Mouse (Mus musculus) left cerebral cortex, postnatal 14 days (tissue): Measurements from ENCODE around the gene Afap1. TPM values are rescaled to one million over a fixed set of nuclear protein-coding genes. Genes with fewer than 3 reads are reported as not detected.
A peak's percentile ranks its signal among the peaks of the same experiment; 100 is the strongest.

Source experiments
- DNase-seq, 2 experiments: peaks; one replicate each; pipeline ENCODE4 v3.0.0; 2021 to 2022; ENCODE audit warnings: low spot score in 2 of 2, mixed read lengths in 1 of 2
- intact Hi-C: fragments of 180-260 bp; cut with DNase I; formaldehyde crosslinking; loops from one replicate; pipeline ENCODE4 v1.15.1; 2025
- long read RNA-seq, 2 experiments: library from polyadenylated mRNA; stranded (forward); transcript quantifications; one replicate each; pipeline ENCODE4 v2.0.0; 2021
- total RNA-seq, 2 experiments: library from RNA; stranded (reverse); gene quantifications; 2 replicates each; pipeline ENCODE4 v1.2.3; 2021

The Afap1 gene
- total RNA-seq: 10 to 100 TPM; 66.8 to 71.6 TPM
- long read RNA-seq, experiment 1, full-length matches to known transcripts: 1 of 16 reads
- long read RNA-seq, experiment 1, partial matches to known transcripts: 3 of 16 reads
- long read RNA-seq, experiment 1, other reads (novel, unspliced or antisense): 12 of 16 reads
- long read RNA-seq, experiment 2, partial matches to known transcripts: 11 of 14 reads
- long read RNA-seq, experiment 2, other reads (novel, unspliced or antisense): 3 of 14 reads

GRCm38 (mm10) chr5:35893093-35893804 lies at the start of gene Afap1:
Gene Afap1 (plus strand): TSS chr5:35893319.
- intact Hi-C loops: no loop called here
- peak; percentile 99 for DNase-seq

GRCm38 (mm10) chr5:35851485-35851884 lies 41.6 kb upstream of the Afap1 start:
- no peak for DNase-seq
- intact Hi-C loops: no loop called here

DNA sequence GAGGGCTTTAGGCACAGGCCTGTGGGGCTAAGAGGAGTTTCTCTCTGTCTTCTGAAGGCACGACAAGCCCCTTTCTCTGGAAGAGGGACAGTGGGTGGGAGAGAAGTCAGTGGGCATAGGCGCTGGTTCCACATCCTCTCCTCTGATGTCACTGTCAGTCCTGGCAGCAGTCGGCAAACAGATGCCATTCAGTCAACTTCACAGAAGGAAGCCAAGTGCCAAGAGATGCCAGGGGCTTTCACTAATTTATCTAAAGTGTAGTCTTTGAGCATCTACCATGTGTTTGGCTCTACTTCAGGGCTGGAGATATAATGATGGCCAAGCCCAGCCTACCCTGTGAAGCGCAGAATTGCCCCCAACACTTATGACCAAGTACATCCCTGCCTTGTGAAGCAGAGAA lies 39.7 kb upstream of the Afap1 start:
- intact Hi-C loops: no loop called here
- DNase-seq: no peak

DNA sequence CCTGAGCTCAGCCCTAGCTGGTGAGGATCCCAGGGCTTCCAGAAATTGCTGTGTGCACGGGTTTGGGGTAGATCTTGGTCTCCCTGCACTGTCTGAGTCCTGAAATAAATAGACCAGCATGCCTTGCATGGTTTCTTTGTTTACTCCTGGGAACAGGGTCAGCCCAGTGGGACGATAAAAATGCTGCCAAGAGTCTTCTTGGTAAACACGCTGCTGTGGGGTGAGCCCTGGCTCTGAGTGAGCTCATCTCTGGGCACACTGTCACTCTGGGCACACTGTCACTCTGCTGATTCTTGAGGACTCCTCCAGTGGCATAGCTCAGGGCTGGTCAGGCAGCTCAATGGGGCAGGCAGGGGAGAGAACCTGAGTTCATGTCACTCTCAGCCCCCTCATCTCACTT lies 36.9 kb upstream of the Afap1 start:
- intact Hi-C loops: no loop called here
- peak in 1 of 2 experiments; percentile 46 for DNase-seq

GRCm38 (mm10) chr5:35858069-35858468 lies 35.0 kb upstream of the Afap1 start:
- DNase-seq: peak; percentile 39 to 76
- intact Hi-C loops: loop anchor here (1.0 to 2.0 kb wide), 2 partner anchors 63 to 111 kb away; no protein-coding TSS in a partner anchor

DNA sequence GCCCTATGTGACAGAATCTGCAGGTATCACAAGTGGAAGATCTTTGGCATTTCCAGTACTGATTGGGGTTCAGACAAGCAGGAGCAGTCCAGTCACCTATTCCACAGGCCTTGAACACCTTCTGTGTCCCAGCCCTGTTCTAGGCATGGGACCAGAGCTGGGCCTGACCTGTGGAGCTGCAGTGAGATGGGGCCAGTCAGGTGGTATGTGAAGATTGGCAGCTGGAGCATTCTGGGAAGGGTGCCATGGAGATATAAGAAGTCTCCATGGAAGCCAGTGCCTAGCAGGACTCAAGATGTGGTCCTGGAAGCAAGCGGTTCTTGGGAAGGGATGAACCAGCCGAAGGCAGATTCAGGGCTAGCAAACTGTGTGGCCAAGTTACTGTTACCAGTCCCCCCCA lies 31.7 kb upstream of the Afap1 start:
- peak in 1 of 2 experiments; percentile 44 for DNase-seq
- intact Hi-C loops: loop anchor here (10.0 kb wide), 1 partner anchor 277 kb away; the partner anchor contains the start of gene Acox3

DNA sequence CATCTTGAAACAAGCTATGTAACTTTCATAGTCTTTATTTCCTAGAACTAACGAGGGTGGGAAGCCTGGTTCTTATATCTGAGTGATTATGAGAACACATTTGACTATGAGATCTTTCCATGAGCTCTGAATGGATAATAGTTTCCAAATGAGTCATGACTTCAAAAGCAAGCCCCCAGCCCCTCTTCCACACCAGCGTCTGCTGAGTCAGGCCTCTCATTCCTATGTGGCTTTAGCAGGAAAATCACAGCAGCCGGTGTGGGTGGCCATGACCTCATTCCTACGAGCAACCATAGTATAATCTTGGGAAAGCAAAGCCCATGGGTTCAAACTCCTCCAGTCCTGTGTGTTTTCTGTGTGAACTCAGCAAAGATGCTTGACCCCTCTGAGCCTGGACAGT lies 23.1 kb upstream of the Afap1 start:
- intact Hi-C loops: loop anchor here (1.0 to 10.0 kb wide), 2 partner anchors 105 to 285 kb away; partner anchors contain the start of gene Acox3
- no peak for DNase-seq

DNA sequence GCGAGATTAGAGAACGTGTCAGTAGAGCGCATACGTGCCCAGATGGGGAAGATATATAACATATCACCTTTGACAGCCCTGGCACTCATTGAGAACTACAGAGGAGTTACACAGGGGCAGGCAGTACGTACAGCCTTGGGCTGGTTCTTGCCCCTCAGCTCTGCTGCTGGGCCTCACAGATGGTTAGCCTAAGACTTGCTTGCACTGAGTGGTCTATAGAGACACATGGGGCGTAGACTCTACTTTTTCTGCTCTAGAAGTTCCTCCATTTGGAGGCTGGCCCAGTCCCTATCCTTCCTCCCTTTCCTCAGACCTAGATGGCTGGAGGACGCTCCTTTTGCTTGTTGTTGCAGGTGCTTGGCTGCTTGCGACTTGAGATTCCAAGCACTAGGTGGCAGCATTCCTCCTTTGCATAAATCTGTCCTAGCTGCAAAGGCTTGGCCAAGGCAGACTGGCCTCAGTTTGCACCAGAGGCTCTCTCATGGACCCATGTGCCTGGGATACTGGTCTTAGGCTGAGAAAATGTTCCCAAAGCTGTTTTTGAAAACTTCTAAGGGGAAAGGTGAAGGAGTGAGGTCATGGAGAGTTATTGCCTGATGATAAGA lies 22.6 kb upstream of the Afap1 start:
- DNase-seq: peak; percentile 81 to 88
- intact Hi-C loops: loop anchor here (1.0 kb wide), 1 partner anchor 105 kb away; no protein-coding TSS in a partner anchor

GRCm38 (mm10) chr5:35873382-35873781 lies 19.7 kb upstream of the Afap1 start:
- intact Hi-C loops: no loop called here
- DNase-seq: no peak

DNA sequence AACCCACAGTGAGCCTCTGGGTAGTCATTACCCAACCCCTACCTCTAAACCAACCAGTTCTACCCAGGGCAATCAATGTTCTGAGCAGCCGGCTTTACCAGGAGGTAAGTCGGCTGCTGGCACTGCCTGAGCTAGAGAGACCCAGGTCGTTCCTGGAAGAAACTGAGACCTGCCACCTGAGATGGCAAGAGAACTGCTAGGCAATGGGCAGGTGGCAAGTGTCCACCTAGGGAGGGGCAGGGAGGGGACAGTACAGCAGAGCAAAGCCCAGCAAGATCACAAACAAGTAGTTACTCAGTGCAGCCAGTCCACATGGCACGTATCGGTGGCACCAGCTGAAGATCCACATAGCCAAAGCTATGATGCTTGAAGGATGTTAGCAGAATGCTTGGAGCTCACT lies 16.9 kb upstream of the Afap1 start:
- no peak for DNase-seq

DNA sequence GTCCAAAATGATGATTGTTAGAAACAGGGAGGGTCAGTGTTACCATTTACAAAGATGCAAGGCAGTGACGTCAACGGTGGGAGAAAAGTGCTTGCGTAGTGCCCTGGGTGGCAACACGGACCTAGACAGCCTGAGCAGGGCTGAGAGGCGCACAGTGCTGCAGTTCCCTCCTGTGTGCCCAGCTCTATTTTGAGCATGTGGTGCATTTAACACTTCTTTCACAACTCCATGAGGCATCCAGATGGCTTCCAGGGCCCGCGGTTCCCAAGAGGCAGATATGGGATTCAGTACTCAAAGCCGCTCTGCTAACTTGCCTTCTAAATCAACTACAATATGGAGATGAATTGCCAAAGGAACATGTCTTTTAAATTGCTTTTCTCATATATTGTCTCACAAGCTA lies 13.9 kb upstream of the Afap1 start:
- DNase-seq: peak; percentile 79 to 86
- intact Hi-C loops: no loop called here

More for the DNA sequence above, 16.9 kb upstream of the Afap1 start:
- intact Hi-C loops: no loop called here

- DNase-seq: no peak
- intact Hi-C loops: no loop called here
Observed at GRCm38 (mm10) chr5:35882391-35882790, 10.7 kb upstream of the Afap1 start.

GRCm38 (mm10) chr5:35884262-35884661 lies 8.9 kb upstream of the Afap1 start:
- intact Hi-C loops: no loop called here
- peak; percentile 54 to 56 for DNase-seq

GRCm38 (mm10) chr5:35884689-35885088 lies 8.4 kb upstream of the Afap1 start:
- intact Hi-C loops: no loop called here
- no peak for DNase-seq

- intact Hi-C loops: loop anchor here (2.0 kb wide), 1 partner anchor 86 kb away; no protein-coding TSS in a partner anchor
- DNase-seq: no peak
Observed at GRCm38 (mm10) chr5:35888959-35889358, 4.2 kb upstream of the Afap1 start.

DNA sequence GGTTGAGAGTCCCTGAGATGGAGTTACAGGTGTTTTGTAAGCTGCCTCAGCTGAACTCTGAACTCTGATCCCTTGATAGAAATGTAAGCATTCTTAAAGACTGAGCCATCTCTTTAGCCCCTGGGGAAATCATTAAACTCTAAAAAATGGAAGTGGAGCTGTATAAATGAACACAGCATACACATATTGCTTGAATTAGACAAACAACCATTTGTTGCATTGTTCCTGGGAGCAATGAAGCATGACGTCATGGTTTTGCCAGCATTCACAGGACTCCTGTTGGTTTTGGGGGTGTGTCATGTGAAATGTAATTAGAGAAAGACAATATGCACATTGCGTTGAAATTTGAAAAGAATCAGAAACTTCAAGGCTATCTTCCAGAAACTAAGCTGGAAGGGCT lies 3.5 kb upstream of the Afap1 start:
- DNase-seq: no peak
- intact Hi-C loops: loop anchor here (2.0 kb wide), 1 partner anchor 85 kb away; no protein-coding TSS in a partner anchor

DNA sequence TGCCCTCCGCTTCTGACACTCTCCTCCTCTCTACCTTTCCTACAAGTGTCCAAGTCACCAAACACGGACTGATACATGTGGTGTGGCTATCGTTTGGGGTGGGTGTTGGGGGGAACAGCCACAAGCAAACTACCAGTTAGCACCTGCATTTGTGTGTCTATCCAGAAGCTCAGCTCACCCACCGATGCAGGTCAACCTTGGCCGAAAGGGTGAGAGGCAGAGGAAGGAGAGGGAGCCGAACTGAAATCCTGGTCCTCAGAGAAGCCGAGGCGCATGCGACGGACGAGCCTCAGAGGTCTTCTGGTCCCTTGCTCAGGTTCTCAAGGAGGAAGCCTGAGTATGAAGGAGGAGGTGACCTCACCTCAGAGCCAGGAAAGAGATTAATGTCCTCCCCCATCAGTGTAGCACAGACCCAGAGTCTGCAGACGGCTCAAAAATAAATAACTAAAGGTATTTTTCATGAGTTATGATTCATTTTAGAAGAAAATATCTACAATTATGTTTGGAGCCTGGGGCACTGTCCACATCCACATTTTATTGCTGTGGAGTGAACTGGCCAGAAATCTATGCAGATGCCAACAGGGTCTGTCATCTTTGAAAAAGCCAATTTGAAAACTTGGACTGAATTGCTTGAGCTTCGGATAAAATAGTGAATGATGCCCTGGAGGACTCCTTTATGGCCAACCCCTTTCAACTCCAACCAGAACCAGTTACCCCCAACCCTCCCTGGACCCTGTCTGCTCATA lies 2.0 kb upstream of the Afap1 start:
- DNase-seq: no peak
- intact Hi-C loops: no loop called here

- intact Hi-C loops: no loop called here
- no peak for DNase-seq
Observed at GRCm38 (mm10) chr5:35892363-35892762, 756 bp upstream of the Afap1 start.

GRCm38 (mm10) chr5:35893805-35894260 lies 714 bp downstream of the Afap1 start:
- intact Hi-C loops: no loop called here
- DNase-seq: peak in 1 of 2 experiments; percentile 59
